Mouse (Mus musculus): Measurements from ENCODE around the gene Sema7a.

Gene Sema7a

DNA sequence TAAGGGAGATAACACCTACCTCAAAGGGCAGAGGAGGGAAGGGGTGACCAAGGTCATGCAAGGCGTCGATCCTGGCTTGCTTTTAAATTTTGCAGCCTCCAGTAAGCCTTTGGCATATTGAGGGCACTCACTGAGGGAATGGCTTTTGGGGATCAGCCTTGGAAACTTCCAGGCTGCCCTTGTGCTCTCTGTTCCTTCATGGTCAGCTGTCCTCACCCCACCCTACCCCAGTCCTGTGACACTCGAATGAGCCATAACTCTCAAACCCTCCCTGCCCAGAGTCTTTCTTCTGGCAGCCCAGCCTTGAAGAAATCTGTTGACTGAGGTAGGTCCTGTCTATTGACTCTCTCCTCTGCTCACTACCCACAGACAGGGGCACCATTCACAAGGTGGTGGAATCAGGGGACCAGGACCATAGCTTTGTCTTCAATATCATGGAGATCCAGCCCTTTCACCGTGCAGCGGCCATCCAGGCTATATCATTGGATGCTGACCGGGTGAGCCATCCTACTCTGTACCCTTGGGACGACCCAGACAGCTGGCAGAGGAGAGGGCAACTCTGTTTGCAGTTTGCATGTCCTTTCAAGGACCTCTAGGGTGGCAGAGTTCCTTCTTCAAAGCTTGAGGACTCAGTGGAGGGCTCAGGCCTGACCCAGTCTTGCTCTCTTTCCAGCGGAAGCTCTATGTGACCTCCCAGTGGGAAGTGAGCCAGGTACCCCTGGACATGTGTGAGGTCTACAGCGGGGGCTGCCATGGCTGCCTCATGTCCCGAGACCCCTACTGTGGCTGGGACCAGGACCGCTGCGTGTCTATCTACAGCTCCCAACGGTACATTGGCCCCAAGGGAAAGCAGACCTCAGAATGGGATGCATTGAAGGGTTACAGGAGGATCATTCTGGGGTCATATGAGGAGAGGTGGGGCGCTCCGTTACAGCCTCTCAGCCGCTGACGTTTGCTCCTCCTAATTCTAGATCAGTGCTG lies 20.3 kb downstream of the Sema7a start:
- peak in 1 of 2 experiments; percentile 20 for DNase-seq

DNA sequence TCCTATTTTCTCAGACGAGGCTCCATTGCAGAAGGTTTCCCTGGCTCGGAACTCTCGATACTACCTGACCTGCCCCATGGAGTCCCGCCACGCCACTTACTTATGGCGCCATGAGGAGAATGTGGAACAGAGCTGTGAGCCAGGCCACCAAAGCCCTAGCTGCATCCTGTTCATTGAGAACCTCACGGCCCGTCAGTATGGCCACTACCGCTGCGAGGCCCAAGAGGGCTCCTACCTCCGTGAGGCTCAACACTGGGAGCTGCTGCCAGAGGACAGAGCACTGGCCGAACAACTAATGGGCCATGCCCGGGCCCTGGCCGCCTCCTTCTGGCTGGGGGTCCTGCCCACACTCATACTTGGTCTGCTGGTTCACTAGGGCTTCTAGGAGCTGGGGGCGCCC lies 21.3 kb downstream of the Sema7a start:
- DNase-seq: peak in 1 of 2 experiments; percentile 22

DNA sequence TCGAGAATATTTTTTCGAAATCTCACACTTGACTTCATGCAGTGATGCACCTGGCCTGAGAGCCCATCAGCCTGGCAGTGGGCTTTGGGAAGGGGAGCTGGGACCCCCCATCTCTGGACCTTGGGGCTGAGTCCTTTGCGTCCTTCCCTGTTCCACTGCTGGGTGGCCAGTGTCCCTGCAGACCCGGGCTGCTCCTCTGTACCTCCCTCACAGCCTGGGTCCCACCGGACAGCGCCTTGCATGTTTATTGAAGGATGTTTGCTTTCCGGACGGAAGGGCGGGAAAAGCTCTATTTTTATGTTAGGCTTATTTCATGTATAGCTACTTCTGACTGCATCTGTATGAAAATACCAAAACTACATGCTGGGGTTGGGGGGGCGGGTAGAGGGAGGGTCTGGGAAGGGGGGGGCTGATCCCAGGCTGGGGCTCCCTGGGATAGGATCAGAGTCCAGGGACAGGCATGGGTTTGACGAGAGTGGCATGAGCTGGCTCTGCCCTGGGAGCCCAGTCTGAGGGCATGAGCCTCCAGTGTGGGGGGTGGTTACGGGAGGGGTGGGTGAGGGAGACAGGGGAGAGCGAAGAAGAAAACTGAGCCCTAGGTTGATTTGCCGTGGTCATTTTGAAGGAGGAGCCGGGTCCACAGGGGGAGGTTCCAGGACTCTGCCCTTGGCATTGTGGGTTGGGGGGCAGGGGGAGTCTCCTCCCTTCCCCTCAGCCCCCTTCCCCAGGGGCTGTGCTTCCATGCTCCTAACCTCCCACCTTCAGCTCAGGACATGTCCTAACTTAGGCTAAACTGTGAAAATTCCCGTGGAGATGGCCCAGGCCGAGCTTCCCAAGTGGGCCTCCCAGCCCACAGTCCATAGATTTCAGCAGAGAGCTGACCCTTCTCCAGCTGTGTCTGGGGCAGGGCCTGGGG lies 22.2 kb downstream of the Sema7a start:
- DNase-seq: no peak

DNA sequence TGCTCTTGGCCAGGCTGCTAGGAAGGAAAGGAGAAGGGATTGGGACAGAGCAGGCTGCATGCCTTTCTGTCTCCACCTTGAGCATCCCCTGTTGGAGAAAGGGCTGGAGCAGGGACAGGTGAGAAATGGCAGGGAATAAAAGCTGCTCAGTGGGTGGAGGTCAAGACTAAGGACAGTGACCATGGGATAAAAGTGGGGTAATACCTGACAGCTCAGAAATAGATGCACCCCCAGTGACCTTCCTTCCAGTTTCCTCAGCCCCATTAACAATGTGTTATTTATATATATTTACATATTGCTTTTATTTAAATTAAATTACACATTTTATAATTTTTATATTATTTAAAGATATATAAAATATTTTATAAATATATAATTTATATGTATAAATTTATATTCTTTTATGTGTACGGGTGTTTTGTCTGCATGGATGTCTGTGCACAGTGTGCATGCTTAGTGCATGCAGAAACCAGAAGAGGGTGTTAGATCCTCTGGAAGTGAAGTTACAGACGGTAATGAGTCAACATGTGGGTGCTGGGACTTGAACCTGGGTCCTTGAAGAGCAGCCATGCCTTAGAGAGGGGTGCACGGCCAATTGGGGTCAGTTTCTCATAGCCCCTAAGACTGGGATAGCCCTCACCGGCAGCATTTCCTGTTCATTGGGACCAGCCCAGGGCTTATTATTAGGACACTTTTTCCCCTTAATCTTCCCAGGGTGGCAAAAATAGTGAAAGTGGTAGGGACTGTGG lies 23.5 kb downstream of the Sema7a start:
- DNase-seq: no peak

DNA sequence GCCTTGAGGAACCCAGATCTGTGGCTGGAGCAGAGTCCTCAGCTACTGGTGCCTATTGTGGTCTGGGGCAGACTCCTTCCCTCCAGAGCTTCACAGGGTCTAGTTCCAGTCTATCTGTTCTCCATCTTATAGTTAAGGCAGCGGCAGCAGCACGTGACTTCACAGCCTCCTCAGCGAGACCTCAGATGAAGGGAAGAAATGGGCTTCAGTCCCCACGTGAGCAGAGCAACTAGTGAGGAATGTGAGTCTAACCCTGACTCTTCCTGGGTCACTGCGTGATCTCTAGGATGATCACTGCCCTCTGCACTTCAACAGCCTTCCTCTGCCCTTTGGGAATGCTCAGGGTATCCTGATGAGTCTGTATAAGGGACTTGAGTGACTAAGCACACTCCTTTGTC lies 24.1 kb downstream of the Sema7a start:
- DNase-seq: no peak

DNA sequence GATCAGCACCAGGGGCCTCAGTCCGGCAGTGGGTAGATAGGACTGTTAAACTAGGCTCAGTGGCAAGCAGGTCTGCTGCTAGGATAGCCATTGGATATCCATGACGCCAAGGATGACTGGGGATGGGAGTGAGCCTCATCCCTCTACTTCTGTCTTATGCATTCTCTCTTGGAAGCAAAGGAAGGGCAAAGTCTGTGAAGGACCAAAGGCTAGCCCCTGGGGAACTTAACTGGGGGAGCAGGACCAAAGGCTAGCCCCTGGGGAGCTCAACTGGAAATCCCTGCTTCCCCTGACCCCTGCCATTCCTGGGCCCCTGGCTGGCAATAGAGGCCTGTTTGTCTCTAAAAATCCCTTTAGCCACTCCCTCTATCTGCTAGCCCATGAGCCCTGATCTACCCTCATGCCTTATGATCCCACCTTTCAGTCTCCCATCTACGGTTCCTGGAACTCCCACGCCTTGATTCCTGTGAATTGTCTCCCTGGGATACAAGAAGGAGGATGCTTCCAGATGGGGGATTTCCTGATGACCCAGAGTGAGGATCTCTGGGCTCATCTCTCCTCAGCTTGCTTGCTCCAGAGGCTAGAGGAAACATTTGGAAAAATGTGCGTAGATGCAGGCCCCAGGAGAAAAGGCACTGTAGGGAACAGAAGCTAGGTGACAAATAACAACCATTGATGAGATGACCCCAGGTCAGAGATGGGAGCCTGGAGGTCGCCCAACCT lies 24.8 kb downstream of the Sema7a start:
- no peak for DNase-seq

DNA sequence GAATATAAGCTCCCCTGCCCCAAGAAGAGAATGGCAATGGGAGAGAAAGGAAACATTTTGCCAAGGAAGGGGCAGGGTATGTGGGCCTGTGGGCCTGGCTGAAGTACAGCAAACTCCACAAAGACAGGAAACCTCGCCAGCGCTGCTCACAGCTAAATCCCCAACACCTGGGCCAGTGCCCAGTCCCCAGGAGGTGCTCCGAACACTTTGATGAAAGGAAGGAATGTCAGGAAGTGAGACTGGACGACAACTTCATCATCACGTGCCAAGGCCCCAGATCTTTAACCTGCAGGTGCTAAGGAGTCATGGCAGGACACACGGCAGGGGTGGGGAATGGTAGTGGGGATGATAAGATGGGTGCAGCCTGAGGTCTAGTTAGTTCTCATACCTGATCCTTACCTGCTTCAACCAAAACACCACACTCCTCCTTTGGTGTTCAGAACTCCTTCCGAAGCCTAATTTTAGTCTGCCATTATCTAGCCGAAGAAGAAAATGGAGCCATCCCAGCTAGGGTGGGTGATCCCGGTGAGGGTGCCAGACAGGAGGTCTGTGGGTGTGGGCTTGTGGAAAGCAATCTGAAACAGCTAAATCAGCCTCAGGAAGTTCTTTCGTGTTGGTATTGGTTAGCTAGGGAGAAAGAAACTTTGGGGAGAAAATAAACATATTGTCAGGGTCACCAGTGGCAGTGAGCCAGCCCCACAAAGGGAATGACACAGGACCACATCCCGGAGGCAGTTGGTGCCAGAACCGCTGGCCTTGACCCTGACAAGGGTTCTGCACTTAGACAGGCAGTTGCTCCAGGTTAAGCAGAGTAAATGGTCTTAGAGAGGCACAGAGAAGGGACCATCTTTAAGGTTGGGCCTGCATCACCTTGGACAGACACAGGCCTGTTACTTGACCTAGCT lies 25.6 kb downstream of the Sema7a start:
- no peak for DNase-seq

DNA sequence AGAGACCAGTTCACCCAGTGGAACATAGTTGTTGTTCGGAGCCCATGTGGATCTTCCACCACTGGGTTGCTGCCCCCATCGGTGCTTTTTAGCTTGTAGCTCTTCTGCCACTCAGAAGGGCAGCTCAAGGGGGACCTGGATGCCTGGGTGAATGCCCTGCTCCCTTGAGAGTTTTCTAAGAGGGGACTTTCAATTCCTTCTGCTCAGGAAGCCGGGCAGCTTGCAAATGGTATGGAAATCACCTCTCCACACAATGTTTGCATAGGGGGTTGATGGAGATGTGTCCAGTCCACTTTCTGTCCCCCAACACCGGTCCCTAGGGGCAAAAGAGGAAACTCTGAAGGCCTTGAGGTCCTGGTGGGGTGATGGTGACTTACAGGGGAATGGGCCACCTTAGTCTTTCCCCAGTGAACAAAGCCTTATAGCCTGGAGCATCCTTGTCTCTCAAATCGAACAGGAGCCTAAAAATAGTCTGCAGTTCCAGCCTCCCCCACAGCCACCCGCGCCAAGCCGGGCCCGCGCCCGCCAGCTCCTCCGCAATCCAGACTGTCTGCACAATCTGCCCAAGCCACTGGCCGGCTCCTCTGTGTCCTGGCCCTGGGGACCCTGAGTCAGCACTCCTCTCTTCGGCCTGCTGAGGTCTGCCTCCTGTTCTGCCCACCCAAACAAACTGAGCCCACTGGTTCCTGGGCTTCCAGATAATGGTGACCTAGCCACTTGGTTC lies 27.5 kb downstream of the Sema7a start:
- DNase-seq: peak; percentile 89 to 90

DNA sequence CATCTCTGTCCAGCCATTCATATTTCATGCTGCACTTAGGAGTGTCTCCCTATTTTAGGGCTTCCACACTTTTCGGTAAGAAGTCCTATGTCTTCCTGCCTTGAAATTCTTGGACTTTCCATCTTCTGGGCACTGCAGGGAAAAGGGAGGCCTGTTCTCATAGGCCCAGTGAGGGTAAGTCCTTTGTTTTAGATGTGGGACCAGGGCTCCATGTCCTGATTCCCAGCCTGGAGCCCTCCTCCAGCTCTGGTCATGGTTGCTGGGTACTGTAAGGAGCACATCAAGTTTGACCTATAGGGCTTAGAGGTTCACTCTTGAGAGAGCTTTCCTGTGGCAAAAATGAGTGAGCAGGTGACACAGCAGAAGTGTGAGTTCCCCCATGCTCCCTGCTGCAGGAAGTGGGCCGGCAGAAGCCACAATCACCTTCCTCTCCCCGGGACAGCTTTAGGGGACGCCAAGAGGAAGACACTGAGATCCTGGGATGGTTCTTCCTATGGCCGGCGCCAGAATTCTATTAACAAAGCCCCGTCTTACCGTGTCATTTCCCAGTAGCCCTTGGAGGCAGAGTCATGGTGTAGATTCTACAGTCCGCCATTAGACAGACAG lies 28.4 kb downstream of the Sema7a start:
- DNase-seq: no peak

DNA sequence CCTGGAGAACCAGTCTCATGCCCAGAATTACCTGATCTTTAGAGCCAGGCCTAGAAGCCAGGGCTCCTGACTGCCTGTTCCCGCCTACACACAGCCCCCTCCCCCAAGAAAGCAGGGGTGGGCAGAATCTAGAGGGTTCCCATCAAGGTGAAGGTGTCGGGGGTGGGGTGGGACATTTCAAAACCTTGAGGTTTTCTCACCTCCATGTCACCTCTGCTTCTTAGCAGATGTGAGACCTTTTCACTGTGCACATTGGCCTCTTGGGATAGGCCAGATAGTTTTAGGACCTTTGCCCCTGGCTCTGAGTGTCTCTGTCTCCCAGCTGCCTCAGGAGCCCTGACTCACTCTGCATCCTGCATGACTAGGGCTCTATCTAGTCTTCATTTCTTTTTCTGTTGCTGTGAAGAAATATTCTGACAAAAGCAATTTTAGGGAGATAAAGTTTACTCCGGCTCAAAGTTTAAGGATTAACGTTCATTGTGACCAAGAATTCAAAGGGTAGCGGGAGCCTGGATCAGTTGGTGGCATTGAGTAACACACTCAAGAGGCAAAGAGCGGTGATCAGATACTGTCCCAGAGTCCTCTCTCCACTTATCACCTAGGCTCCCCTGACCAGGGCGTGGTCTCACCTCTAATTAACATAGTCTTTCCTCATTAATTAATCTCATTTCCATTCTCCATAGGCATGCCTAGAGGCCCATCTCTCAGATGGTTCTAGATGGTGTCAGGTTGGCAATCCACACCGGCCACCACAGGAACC lies 29.1 kb downstream of the Sema7a start:
- DNase-seq: no peak

DNA sequence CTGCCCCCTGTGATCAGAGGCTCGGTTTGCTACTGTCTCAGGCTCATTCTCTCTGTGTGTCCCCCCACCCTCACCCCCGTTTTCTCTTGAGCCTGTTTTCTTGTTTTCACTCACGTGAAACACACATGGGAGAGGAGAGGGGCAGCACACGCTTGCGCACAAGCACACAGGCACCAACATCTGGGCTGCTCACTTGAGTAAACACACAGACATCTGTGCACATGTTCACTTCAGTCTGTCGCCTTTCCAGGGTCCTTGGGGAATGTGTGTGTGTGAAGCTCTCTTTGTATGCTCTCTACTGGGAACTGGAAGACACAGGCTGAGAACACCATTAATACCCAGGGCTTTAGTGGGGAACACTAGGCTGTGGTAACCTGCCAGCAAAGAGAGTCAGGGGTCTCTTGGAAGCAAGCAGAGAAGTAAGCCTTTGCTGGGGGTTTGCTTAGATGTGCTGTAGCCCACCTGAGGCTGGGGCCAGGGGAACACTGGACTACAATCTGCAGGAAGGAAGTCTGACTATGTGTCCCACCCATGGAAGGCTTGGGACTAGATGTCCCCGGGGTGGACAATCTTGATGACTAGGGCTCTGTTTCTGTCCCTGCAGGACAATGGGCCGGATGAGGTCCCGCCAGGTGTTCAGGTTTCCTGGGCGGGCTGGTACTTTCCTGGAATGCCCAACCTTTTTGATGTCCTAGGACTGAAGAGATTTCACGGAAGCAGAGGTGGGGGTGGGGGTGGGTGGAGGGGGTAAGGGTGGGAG lies 30.0 kb downstream of the Sema7a start:
- no peak for DNase-seq

DNA sequence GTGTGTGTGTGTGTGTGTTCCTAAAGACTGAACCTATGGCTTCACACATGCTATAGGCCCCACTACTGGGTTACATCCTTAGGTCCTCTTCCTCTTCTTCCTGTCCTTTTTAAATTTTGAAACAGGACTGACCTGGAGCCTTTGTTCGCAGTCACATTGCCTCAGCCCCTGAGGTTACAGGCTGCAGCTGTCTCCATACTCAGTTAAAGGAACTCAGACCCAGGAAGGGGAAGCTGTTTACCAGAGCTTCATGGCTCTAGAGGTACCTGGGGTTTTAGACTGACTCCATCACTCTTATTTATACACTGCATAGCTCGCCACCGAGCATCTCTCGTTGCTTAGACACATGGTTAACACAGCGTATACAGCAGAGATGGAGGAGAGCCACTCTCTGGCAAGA lies 31.5 kb downstream of the Sema7a start:
- no peak for DNase-seq

DNA sequence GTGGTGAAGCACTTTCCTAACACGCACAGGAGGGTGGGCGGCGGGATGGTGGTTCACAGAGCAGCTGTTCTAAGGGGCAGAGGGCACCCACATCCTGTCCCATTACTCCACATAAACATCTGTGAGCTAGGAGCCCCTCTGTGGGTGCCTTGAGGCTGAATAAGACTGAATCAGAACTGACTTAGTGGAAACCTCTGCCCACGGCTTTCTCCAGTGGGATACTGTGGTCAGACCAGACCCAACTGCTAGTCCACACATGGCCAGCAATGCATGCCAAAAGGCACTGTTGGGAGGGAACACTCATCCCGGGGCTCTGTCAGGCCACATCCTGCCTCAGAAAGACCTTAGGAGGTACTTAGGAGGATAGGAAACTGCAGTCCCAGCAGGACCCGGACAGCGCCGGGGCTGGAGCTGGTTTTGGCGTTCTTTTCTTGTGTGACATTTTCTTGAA lies 32.3 kb downstream of the Sema7a start:
- no peak for DNase-seq

DNA sequence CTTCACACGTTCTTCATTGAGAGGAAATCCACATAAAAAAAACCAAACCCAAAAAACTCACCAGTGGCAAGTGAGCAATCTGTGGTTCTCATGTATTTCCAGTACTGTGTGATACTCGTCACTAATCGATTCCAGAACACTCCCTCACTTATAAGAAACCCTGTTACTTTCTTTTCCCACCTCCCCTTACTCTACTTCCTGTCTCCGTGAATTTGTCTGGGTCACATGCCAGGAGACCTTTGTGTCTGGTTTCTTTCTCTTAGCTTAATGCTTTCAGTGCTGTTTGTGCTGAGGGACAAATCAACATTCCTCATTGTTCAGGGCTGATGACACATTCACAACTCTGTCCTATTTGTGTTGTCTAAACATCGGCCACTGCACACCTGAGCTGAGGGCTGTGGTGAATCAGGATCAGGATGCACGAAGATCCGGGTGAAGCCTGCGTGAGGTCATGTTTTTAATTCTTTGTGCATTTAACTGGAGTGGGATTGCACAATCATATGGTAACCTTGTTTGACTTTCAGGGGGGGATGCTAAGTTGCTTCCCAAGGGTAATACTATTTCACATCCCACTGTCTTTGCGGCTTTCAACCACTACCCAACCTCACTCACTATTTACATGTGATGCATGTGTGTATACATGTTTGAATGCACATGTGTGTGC lies 33.0 kb downstream of the Sema7a start:
- no peak for DNase-seq

DNA sequence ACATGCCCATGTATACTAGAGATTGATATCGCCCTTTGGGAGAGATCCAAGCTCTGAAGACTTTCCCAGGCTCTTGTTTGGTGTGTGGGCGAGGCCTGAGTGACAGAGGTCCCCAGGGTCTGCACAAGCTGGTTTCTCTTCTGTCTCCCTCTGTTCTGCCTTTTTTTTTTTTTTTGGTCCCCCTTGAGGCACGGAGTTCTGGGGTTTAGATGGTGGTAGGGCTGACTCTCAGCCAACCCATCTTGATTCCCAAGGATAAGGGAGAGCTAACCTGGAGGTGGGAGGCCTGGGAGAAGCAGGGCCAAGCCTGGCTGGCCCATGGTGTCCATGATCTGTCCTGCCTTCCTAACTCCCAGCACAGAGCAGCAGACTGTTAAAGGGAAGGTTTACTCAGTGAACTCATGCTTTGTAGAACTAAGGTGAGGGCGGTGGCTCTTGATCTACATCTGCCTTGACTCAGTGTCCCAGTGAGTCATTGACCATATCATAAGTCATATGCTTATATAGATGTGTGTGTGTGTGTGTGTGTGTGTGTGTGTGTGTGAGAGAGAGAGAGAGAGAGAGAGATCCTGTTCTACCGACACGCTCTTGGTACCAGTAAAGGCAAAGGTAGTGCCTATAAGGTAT lies 33.6 kb downstream of the Sema7a start:
- DNase-seq: no peak

DNA sequence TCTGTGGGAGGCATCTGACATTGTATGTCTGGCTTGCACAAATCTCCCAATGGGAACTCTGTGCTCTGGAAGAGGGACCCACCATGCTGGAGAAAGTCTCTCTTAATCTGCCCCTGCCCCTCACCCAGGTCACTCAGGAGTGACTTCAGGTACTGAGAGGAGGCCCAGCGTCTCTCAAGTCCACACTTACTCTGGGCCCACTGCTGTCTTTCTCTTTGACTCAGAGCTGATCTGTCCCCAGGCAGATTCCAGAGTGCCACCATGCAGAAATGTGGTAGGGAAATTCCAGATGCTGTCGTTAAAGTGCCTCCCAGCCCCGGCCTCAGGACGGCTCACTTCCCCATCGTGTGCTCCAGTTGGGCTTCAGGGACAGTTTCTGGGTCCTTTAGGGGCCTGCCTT lies 34.3 kb downstream of the Sema7a start:
- DNase-seq: no peak

DNA sequence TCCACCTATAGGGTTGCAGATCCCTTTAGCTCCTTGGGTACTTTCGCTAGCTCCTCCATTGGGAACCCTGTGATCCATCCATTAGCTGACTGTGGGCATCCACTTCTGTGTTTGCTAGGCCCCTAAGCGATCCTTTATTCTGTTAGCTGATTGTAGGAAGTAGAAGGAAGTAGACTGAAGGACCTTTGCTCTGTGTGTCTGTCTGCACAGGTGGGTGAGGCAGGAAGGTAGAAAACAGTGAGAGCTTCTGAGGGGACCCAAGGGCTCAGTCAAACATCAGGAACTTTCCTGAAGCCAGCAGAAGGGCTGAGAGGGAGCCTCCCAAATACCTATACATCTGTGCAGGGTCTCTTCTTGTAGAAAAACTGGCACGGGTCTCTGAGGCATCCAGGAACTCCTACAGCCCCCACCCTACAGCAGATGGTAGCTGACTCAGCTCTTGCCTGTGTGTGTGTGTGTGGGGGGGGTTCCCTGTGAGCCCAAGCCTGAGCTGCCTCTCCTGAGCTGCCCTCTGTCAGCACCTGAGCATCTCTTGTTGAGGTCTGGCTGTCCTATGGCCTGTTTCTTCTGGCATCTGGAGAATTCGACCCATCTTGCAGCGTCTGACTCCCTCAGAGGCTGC lies 35.4 kb downstream of the Sema7a start:
- DNase-seq: no peak
